Mouse (Mus musculus): ENCODE measurements around the gene Adap1.

- TF ChIP-seq CTCF (IDR thresholded peaks at IDR 0.05) (no peak), EP300 (IDR thresholded peaks at IDR 0.05) (no peak)
These were observed 43.9 kb downstream of the Adap1 start for GRCm38 (mm10) chr5:139281373-139282112.
